Mouse (Mus musculus): ENCODE data around the gene Fbxo31. TPM values are rescaled to one million over a fixed set of nuclear protein-coding genes. Genes with fewer than 3 reads are reported as not detected.
A peak's percentile ranks its signal among the peaks of the same experiment; 100 is the strongest.

The Fbxo31 gene
- polyA plus RNA-seq, 1 experiment from 2014 or later: 15.9 TPM

GRCm38 (mm10) chr8:121544276-121544785 lies 34.3 kb downstream of the Fbxo31 start, which contains the start of gene 1700018B08Rik:
1700018B08Rik (minus strand) TSS chr8:121544320.
- H3K9me3 ChIP-seq: no peaks in the 10 kb centered on the region
- no peak for ATAC-seq (ENCODE audit: borderline replicate concordance, extremely low read depth, low FRiP score, low TSS enrichment)
- H3K4me3 ChIP-seq: no peak within 1 kb of the TSS
- H3K4me1 ChIP-seq: peaks cover 5% of the 10 kb centered on the region; the same call in 1 of the 2 replicates
- H3K27ac ChIP-seq: no peak within 1 kb of the TSS
- no peaks in the 10 kb centered on the region for H3K36me3 ChIP-seq
- peaks cover 5% of the 10 kb centered on the region; the same call in 1 of the 2 replicates for H3K27me3 ChIP-seq
- 77% methylated on average over 11 of the region's 12 CpGs for WGBS
- no peak within 1 kb of the TSS for H3K9ac ChIP-seq
- no peak within 1 kb of the TSS for H3K4me2 ChIP-seq

GRCm38 (mm10) chr8:121542901-121543300 lies 35.7 kb downstream of the Fbxo31 start:
- H3K36me3 ChIP-seq: no peaks in the 10 kb centered on the region
- ATAC-seq (ENCODE audit: borderline replicate concordance, extremely low read depth, low FRiP score, low TSS enrichment): no peak
- no peaks in the 10 kb centered on the region for H3K9me3 ChIP-seq
- peaks cover 5% of the 10 kb centered on the region; the same call in 1 of the 2 replicates for H3K4me1 ChIP-seq
- peaks cover 5% of the 10 kb centered on the region; the same call in 1 of the 2 replicates for H3K27me3 ChIP-seq
- no peak overlapping the region for H3K4me3 ChIP-seq
- 47% methylated on average over 13 of the region's 13 CpGs for WGBS
- no peak overlapping the region for H3K27ac ChIP-seq
- H3K4me2 ChIP-seq: no peak overlapping the region
- no peak overlapping the region for H3K9ac ChIP-seq

GRCm38 (mm10) chr8:121541862-121542261 lies 36.7 kb downstream of the Fbxo31 start:
- no peak overlapping the region for H3K27ac ChIP-seq
- 75% methylated on average over 19 of the region's 19 CpGs for WGBS
- ATAC-seq (ENCODE audit: borderline replicate concordance, extremely low read depth, low FRiP score, low TSS enrichment): no peak
- peaks cover 5% of the 10 kb centered on the region; the same call in 1 of the 2 replicates for H3K27me3 ChIP-seq
- no peak overlapping the region for H3K4me2 ChIP-seq
- no peaks in the 10 kb centered on the region for H3K9me3 ChIP-seq
- H3K36me3 ChIP-seq: no peaks in the 10 kb centered on the region
- no peak overlapping the region for H3K9ac ChIP-seq
- H3K4me3 ChIP-seq: no peak overlapping the region
- peaks cover 5% of the 10 kb centered on the region; the same call in 1 of the 2 replicates for H3K4me1 ChIP-seq

GRCm38 (mm10) chr8:121532381-121532780 lies 46.2 kb downstream of the Fbxo31 start:
- Histone ChIP-seq H3K9ac (no peak overlapping the region), H3K27me3 (peaks cover 12% of the 10 kb centered on the region; the same call in 1 of the 2 replicates), H3K4me1 (peaks cover 16% of the 10 kb centered on the region), H3K27ac (no peak overlapping the region), H3K4me2 (no peak overlapping the region), H3K36me3 (no peaks in the 10 kb centered on the region), H3K4me3 (no peak overlapping the region), H3K9me3 (no peaks in the 10 kb centered on the region)
- no peak for ATAC-seq (ENCODE audit: borderline replicate concordance, extremely low read depth, low FRiP score, low TSS enrichment)
- 42% methylated on average over 5 of the region's 5 CpGs for WGBS

GRCm38 (mm10) chr8:121530639-121531038 lies 48.0 kb downstream of the Fbxo31 start:
- no peak overlapping the region for H3K4me3 ChIP-seq
- no peak for ATAC-seq (ENCODE audit: borderline replicate concordance, extremely low read depth, low FRiP score, low TSS enrichment)
- no peaks in the 10 kb centered on the region for H3K9me3 ChIP-seq
- no peak overlapping the region for H3K9ac ChIP-seq
- no peaks in the 10 kb centered on the region for H3K36me3 ChIP-seq
- H3K27me3 ChIP-seq: peaks cover 12% of the 10 kb centered on the region; the same call in 1 of the 2 replicates
- 63% methylated on average over 10 of the region's 10 CpGs for WGBS
- no peak overlapping the region for H3K4me2 ChIP-seq
- no peak overlapping the region for H3K27ac ChIP-seq
- H3K4me1 ChIP-seq: peaks cover 34% of the 10 kb centered on the region

- Histone ChIP-seq H3K4me2 (0 out of 2 replicates have a peak overlapping the region, but pooled peaks have one; percentile 18), H3K4me3 (no peak overlapping the region), H3K27me3 (peaks cover 12% of the 10 kb centered on the region; the same call in 1 of the 2 replicates), H3K36me3 (no peaks in the 10 kb centered on the region), H3K9me3 (no peaks in the 10 kb centered on the region), H3K27ac (peak overlapping the region; percentile 78), H3K9ac (no peak overlapping the region), H3K4me1 (peaks cover 44% of the 10 kb centered on the region)
- ATAC-seq (ENCODE audit: borderline replicate concordance, extremely low read depth, low FRiP score, low TSS enrichment): peak; percentile 85
- WGBS: 62% methylated on average over 15 of the region's 15 CpGs
Measured at GRCm38 (mm10) chr8:121528790-121529189, 49.8 kb downstream of the Fbxo31 start.

- Histone ChIP-seq H3K9ac (no peak overlapping the region), H3K27ac (peak overlapping the region; percentile 41), H3K4me2 (no peak overlapping the region), H3K27me3 (peaks cover 12% of the 10 kb centered on the region; the same call in 1 of the 2 replicates), H3K4me1 (peaks cover 44% of the 10 kb centered on the region), H3K36me3 (no peaks in the 10 kb centered on the region), H3K9me3 (no peaks in the 10 kb centered on the region), H3K4me3 (no peak overlapping the region)
- WGBS: 79% methylated on average over 9 of the region's 9 CpGs
- no peak for ATAC-seq (ENCODE audit: borderline replicate concordance, extremely low read depth, low FRiP score, low TSS enrichment)
Measured at GRCm38 (mm10) chr8:121527751-121528150, 50.9 kb downstream of the Fbxo31 start.

GRCm38 (mm10) chr8:121526811-121527550 lies 51.6 kb downstream of the Fbxo31 start:
- Histone ChIP-seq H3K9me3 (no peaks in the 10 kb centered on the region), H3K4me3 (no peak overlapping the region), H3K27ac (peak overlapping the region; percentile 67), H3K36me3 (no peaks in the 10 kb centered on the region), H3K9ac (no peak overlapping the region), H3K27me3 (peaks cover 12% of the 10 kb centered on the region; the same call in 1 of the 2 replicates), H3K4me1 (peaks cover 44% of the 10 kb centered on the region), H3K4me2 (no peak overlapping the region)
- ATAC-seq (ENCODE audit: borderline replicate concordance, extremely low read depth, low FRiP score, low TSS enrichment): 0 out of 2 replicates have a peak, but pooled peaks have one; percentile 6
- whole genome bisulfite sequencing: 25% methylated on average over 6 of the region's 6 CpGs

- 44% methylated on average over 18 of the region's 18 CpGs for WGBS
- no peak overlapping the region for H3K4me2 ChIP-seq
- no peaks in the 10 kb centered on the region for H3K27me3 ChIP-seq
- ATAC-seq (ENCODE audit: borderline replicate concordance, extremely low read depth, low FRiP score, low TSS enrichment): no peak
- no peak overlapping the region for H3K4me3 ChIP-seq
- H3K9ac ChIP-seq: no peak overlapping the region
- no peaks in the 10 kb centered on the region for H3K36me3 ChIP-seq
- no peak overlapping the region for H3K27ac ChIP-seq
- H3K9me3 ChIP-seq: no peaks in the 10 kb centered on the region
- peaks cover 44% of the 10 kb centered on the region for H3K4me1 ChIP-seq
Measured at GRCm38 (mm10) chr8:121525111-121525818, 53.3 kb downstream of the Fbxo31 start.

GRCm38 (mm10) chr8:121513429-121513828 lies 65.2 kb downstream of the Fbxo31 start:
- Histone ChIP-seq H3K9ac (no peak overlapping the region), H3K4me3 (no peak overlapping the region), H3K36me3 (no peaks in the 10 kb centered on the region), H3K9me3 (no peaks in the 10 kb centered on the region), H3K4me1 (no peaks in the 10 kb centered on the region), H3K4me2 (no peak overlapping the region), H3K27ac (no peak overlapping the region), H3K27me3 (peaks cover 21% of the 10 kb centered on the region; the same call in 1 of the 2 replicates)
- 7% methylated on average over 12 of the region's 12 CpGs for WGBS
- peak; percentile 74 for ATAC-seq (ENCODE audit: borderline replicate concordance, extremely low read depth, low FRiP score, low TSS enrichment)

- Histone ChIP-seq H3K9me3 (no peaks in the 10 kb centered on the region), H3K4me3 (no peak overlapping the region), H3K27ac (no peak overlapping the region), H3K27me3 (peaks cover 31% of the 10 kb centered on the region), H3K4me2 (no peak overlapping the region), H3K9ac (no peak overlapping the region), H3K36me3 (no peaks in the 10 kb centered on the region), H3K4me1 (no peaks in the 10 kb centered on the region)
- WGBS: 54% methylated on average over 9 of the region's 9 CpGs
- no peak for ATAC-seq (ENCODE audit: borderline replicate concordance, extremely low read depth, low FRiP score, low TSS enrichment)
Measured at GRCm38 (mm10) chr8:121511751-121512150, 66.9 kb downstream of the Fbxo31 start.
